Mouse (Mus musculus): ENCODE measurements around the gene Olfr467. TPM values are rescaled to one million over a fixed set of nuclear protein-coding genes. Genes with fewer than 3 reads are reported as not detected.

Gene Olfr467
- total RNA-seq (2023), result not detected

GRCm38 (mm10) chr7:107811963-107812362 lies at the start of gene Olfr467:
Gene Olfr467 (plus strand): TSS chr7:107812263.

GRCm38 (mm10) chr7:107801108-107801507 lies 11.0 kb upstream of the Olfr467 start, which contains the start of gene Ovch2:
Gene Ovch2 (minus strand): TSS chr7:107801208.

GRCm38 (mm10) chr7:107825441-107825840 lies 13.4 kb downstream of the Olfr467 start, which contains the start of gene Olfr469:
Gene Olfr469 (minus strand): TSS chr7:107825541.

GRCm38 (mm10) chr7:107847390-107847789 lies 35.3 kb downstream of the Olfr467 start, which contains the start of gene Olfr470:
Gene Olfr470 (minus strand): TSS chr7:107847490.

Other genes starting within 250 kb of the Olfr467 start
- gene Olfml1, start 244.8 kb upstream of the Olfr467 start, total RNA-seq (2023), result not detected
- gene Ppfibp2, start 217.1 kb upstream of the Olfr467 start, total RNA-seq (2023), result under 1 TPM; 0.56 to 0.93 TPM
- not detected for gene 5330417H12Rik, start 187.1 kb upstream of the Olfr467 start, total RNA-seq (2023)
- not detected for gene Cyb5r2, start 54.2 kb upstream of the Olfr467 start, total RNA-seq (2023)
- not detected for gene Ovch2, start 11.1 kb upstream of the Olfr467 start, total RNA-seq (2023)
- not detected for gene Olfr469, start 13.3 kb downstream of the Olfr467 start, total RNA-seq (2023)
- not detected for gene Olfr470, start 35.2 kb downstream of the Olfr467 start, total RNA-seq (2023)
- under 1 TPM in 1 of 2 experiments, not detected in 1; 0.17 TPM for gene Olfr472, start 85.6 kb downstream of the Olfr467 start, total RNA-seq (2023)
- not detected for gene Olfr473, start 118.2 kb downstream of the Olfr467 start, total RNA-seq (2023)
- not detected for gene Olfr474, start 142.4 kb downstream of the Olfr467 start, total RNA-seq (2023)
- not detected for gene Olfr476, start 152.5 kb downstream of the Olfr467 start, total RNA-seq (2023)
- not detected for gene Olfr477, start 174.4 kb downstream of the Olfr467 start, total RNA-seq (2023)
- not detected for gene Olfr478, start 221.7 kb downstream of the Olfr467 start, total RNA-seq (2023)
- not detected for gene Olfr479, start 238.4 kb downstream of the Olfr467 start, total RNA-seq (2023)

Data from T-cell, adult 66 days (primary cell).